Mouse (Mus musculus) hindbrain, postnatal 0 days (tissue): ENCODE measurements around the gene Dixdc1. TPM values are rescaled to one million over a fixed set of nuclear protein-coding genes. Genes with fewer than 3 reads are reported as not detected.

Experiments
- ATAC-seq: fragments of 200-750 bp; cut with Nextera tagmentation; 2 replicates; pipeline ENCODE4 v1.8.0; 2017; ENCODE audit warnings: mild to moderate bottlenecking, moderate TSS enrichment, moderate library complexity
- DNase-seq: peaks from one replicate; pipeline ENCODE4 v3.0.0-alpha.2; 2015; ENCODE audit warnings: low spot score
- H3K27ac ChIP-seq: fragments of 300-500 bp; sonication (generic); 2 replicates; pipeline ENCODE4 v1.5.1; 2014; ENCODE audit warnings: mild to moderate bottlenecking
- H3K27me3 ChIP-seq: fragments of 300-500 bp; sonication (generic); 2 replicates; pipeline ENCODE4 v1.6.1; 2014; ENCODE audit warnings: low read length, mixed read lengths; ENCODE audit not compliant: insufficient read depth
- H3K36me3 ChIP-seq: fragments of 300-500 bp; sonication (generic); 2 replicates; pipeline ENCODE4 v1.6.1; 2014; ENCODE audit warnings: low read length, mixed read lengths; ENCODE audit not compliant: insufficient read depth
- H3K4me1 ChIP-seq: fragments of 300-500 bp; sonication (generic); 2 replicates; pipeline ENCODE4 v1.6.1; 2014; ENCODE audit warnings: antibody characterized with exemption, low read length, mixed read lengths; ENCODE audit not compliant: insufficient read depth
- H3K4me2 ChIP-seq: fragments of 300-500 bp; sonication (generic); 2 replicates; pipeline ENCODE4 v1.6.1; 2014; ENCODE audit warnings: low read depth, mild to moderate bottlenecking, low read length, moderate library complexity, mixed read lengths
- H3K4me3 ChIP-seq: fragments of 300-500 bp; sonication (generic); 2 replicates; pipeline ENCODE4 v1.5.1; 2014; ENCODE audit warnings: low read length
- H3K9ac ChIP-seq: fragments of 300-500 bp; sonication (generic); replicated peaks from 2 replicates; pipeline ENCODE4 v1.6.1; 2014; ENCODE audit warnings: mild to moderate bottlenecking, low read length, moderate library complexity, mixed read lengths
- H3K9me3 ChIP-seq: fragments of 300-500 bp; sonication (generic); 2 replicates; pipeline ENCODE4 v1.6.1; 2016; ENCODE audit warnings: low read length, mixed read lengths
- CTCF ChIP-seq: IDR thresholded peaks from 2 replicates; pipeline ENCODE4 v1.5.1; 2016; ENCODE audit warnings: antibody characterized with exemption, control low read depth, low read depth
- WGBS: fragments of 180-500 bp; shearing (Covaris S2); extraction: QIAGEN DNeasy Blood & Tissue Kit; methylation state at CpG from one replicate; pipeline ENCODE4 v1.1.7; 2014; 5-methylcytosine and 5-hydroxymethylcytosine counted together
- polyA plus RNA-seq: library from polyadenylated mRNA; unstranded; fragments of >200 nt; fragmentation: Nextera tagmentation; extraction: Ambion mirVana; gene quantifications from 2 replicates; pipeline ENCODE4 v1.2.1, GENCODE M21; 2015
- total RNA-seq: library from RNA; depleted of rRNA; stranded (reverse); fragments of >200 nt; gene quantifications from 2 replicates; pipeline ENCODE4 v1.2.3, GENCODE M21; 2014

Gene Dixdc1
- total and polyA plus RNA-seq, 2 experiments from 2014 or later, result 24.4 to 40.3 TPM

DNA sequence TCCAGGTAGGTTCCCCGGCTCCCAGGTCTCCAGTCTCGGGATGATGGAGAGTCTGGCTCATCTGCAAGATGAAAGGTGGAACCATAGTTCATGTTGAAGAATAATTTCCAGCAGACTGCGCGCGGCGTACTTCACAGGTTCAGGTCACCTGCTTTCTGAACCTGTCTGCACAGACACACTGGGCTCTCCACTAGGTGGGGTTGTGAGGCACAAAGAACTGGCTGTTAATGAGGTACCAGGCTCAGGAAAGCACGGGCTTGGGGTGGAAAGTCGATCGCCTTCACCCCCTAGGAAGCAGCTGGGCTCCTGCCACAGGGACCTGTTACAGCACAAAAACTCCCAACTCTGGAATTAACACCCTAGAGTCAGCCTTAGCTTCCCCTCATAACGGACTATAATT, 45.7 kb downstream of the Dixdc1 start:
- Histone ChIP-seq H3K4me1 (no peaks in the 10 kb centered on the region), H3K4me3 (no peak overlapping the region), H3K27ac (no peak overlapping the region), H3K9me3 (no peaks in the 10 kb centered on the region), H3K27me3 (no peaks in the 10 kb centered on the region), H3K36me3 (peaks cover 25% of the 10 kb centered on the region; the same call in 1 of the 2 replicates), H3K9ac (no peak overlapping the region), H3K4me2 (no peak overlapping the region)
- peak; percentile 75 for DNase-seq
- 16% methylated on average over 10 of the region's 10 CpGs for WGBS
- peak; percentile 80 for TF ChIP-seq CTCF
- no peak for ATAC-seq

DNA sequence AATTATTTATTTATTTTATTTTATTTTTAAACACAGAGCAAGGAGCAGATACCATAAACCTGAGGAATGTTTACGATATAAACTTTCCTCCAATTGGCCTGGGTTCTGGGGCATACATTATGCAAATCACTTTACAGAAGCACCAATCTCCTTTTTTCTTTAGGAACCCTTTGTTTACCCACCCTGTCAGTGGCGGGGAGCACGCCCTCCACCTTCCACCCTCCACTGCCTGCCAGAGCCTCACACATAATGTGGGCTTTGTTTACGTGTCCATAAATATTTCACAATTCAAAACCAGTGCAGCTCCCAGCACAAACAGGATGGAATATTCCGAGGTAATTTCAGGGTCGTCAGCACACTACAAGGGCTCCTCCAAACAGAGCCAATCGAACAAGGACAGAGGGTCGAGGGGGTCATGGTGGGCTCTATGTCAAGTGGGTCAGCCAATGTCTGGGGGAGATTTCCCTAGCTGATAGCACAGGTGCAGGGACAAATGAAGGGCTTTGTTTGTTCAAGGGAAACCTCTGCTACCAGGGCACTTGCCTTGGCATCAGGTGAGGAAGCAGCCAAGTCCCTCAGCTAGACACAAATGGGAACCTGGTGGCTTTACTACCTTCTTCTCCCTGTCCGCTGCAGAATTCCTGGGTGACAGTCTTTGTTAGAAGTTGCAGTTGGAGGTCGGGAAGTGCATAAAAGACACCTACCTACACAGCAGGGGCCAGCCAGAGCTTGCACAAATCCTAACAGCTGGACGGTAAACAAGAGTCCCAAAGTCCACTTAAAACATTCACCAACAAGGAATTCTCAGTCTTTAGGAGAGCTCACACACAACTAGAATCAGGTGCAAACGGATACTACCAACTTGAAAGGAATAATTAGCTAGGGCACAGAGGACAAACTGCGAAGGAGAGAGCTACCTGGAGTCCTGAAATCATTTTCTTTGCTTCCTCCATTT, 46.4 kb downstream of the Dixdc1 start:
- H3K36me3 ChIP-seq, result peaks cover 29% of the 10 kb centered on the region; the same call in 1 of the 2 replicates
- H3K27me3 ChIP-seq, result no peaks in the 10 kb centered on the region
- no peaks in the 10 kb centered on the region for H3K4me1 ChIP-seq
- H3K27ac ChIP-seq, result no peak overlapping the region
- no peak for TF ChIP-seq CTCF
- no peak overlapping the region for H3K4me2 ChIP-seq
- DNase-seq, result no peak
- no peak for ATAC-seq
- H3K9ac ChIP-seq, result no peak overlapping the region
- H3K9me3 ChIP-seq, result no peaks in the 10 kb centered on the region
- H3K4me3 ChIP-seq, result no peak overlapping the region
- WGBS, result 23% methylated on average over 13 of the region's 13 CpGs

DNA sequence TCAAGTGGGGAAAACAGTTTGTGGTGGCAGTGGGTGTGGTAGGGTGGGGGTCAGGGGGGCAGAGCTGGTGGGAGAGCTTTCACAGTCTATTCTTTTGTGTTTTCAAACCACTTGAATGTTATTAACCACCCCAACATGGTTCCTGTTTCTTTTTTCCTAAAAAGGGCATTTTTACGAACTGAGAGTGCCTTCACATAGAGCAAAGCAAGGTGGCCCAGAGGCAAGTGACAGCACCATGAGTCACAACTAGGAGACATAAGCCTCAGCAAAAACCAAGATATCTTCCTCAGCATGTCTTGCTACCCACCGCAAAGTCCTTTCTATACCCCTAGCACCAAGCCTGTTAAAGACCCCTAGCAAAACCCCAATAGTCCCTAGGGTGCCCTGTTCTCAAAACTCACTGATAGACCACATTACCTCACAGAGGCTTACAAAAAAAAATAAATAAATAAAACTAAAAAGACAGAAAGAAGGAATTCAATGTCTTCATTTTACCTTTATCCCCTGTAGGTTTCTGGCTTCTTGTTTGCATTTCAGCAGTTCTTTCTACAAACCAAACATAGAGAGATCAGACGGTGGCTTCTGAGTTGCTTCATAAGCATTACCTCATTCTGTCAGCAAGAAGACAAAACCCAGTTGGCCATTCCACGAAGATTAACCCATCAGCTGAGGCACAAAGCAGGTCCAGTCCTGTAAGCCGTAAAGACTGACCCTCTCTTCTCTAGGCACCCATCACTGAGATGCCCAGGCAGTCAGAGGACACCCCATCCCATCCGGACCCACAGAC, 52.3 kb downstream of the Dixdc1 start:
- no peak overlapping the region for H3K27ac ChIP-seq
- ATAC-seq (no peak), DNase-seq (no peak)
- H3K4me2 ChIP-seq, result no peak overlapping the region
- H3K9me3 ChIP-seq, result no peaks in the 10 kb centered on the region
- H3K4me3 ChIP-seq, result no peak overlapping the region
- no peak for TF ChIP-seq CTCF
- no peaks in the 10 kb centered on the region for H3K27me3 ChIP-seq
- H3K36me3 ChIP-seq, result peaks cover 52% of the 10 kb centered on the region
- no peaks in the 10 kb centered on the region for H3K4me1 ChIP-seq
- no peak overlapping the region for H3K9ac ChIP-seq
- 81% methylated on average over 6 of the region's 6 CpGs for WGBS

DNA sequence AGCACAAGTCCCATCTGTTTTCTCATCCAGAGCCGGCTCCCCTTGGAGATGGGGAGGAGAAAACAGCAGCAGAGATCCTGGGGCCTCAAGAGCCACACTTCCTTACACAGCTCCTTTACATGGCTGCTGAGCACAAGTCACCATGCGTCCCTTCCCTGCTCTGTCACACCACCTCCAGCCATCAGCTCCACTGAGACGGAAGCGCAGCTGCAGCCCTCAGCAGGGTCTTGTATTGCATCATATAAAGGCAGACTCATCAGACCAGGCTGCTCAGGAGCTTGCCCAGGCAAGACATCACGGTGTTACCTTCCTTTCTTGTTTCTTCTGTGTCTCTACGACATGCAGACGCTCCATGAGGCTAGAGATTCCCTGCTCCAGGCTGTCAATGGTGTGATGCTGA, 57.6 kb downstream of the Dixdc1 start:
- Histone ChIP-seq H3K4me1 (no peaks in the 10 kb centered on the region), H3K27ac (no peak overlapping the region), H3K9ac (no peak overlapping the region), H3K4me2 (no peak overlapping the region), H3K4me3 (no peak overlapping the region), H3K9me3 (no peaks in the 10 kb centered on the region), H3K36me3 (peaks cover 55% of the 10 kb centered on the region), H3K27me3 (no peaks in the 10 kb centered on the region)
- DNase-seq, result no peak
- 70% methylated on average over 7 of the region's 7 CpGs for WGBS
- no peak for ATAC-seq
- no peak for TF ChIP-seq CTCF

DNA sequence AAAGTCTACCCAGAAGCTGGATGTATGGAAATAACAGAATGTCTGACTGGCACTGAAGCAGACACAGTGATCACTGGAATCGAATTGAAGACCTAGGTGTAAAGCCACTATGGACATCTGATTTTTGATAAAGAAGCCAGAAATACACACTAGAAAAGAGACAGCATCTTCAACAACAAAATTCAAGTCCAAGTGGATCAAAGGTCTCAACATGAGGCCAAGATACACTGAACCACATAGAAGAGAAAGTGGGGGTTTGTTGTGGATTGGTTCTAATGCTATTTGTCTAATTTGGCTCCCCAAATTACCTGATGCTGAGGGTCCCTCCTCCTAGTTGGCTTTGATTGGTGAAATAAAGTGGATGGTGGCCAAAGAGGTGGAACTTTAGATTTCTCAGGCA, 59.9 kb downstream of the Dixdc1 start:
- no peak overlapping the region for H3K4me2 ChIP-seq
- H3K4me3 ChIP-seq, result no peak overlapping the region
- H3K36me3 ChIP-seq, result peaks cover 49% of the 10 kb centered on the region
- H3K9me3 ChIP-seq, result no peaks in the 10 kb centered on the region
- no peaks in the 10 kb centered on the region for H3K27me3 ChIP-seq
- DNase-seq (no peak), ATAC-seq (no peak)
- no peaks in the 10 kb centered on the region for H3K4me1 ChIP-seq
- TF ChIP-seq CTCF, result no peak
- no peak overlapping the region for H3K27ac ChIP-seq
- H3K9ac ChIP-seq, result no peak overlapping the region
- WGBS, result 98% methylated on average over 1 of the region's 1 CpGs

DNA sequence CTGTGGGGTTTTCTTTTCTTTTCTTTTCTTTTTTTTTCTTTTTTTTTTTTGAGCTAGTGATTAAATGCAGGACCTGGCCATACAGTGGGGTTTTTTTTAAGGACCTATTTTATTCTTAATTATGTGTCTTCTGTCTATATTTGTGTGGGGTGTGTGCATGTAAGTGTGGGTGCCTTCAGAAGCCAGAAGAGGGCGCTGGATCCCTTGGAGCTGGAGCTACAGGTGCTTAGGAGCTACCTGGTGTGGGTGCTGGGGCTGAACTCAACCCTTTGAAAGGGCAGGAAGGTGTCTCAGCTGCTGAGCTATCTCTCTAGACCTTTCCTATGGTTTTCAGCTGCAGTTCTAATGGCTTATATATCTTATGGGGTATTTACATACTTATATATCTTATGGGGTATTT, 64.5 kb downstream of the Dixdc1 start:
- Histone ChIP-seq H3K27me3 (no peaks in the 10 kb centered on the region), H3K4me3 (no peak overlapping the region), H3K9me3 (no peaks in the 10 kb centered on the region), H3K4me2 (no peak overlapping the region), H3K36me3 (peaks cover 22% of the 10 kb centered on the region; the same call in 1 of the 2 replicates), H3K27ac (no peak overlapping the region), H3K9ac (no peak overlapping the region), H3K4me1 (no peaks in the 10 kb centered on the region)
- ATAC-seq (no peak), DNase-seq (no peak)
- WGBS, result 21% methylated on average over 1 of the region's 1 CpGs
- no peak for TF ChIP-seq CTCF
